ENCODE assay signal across 10 mouse cellular contexts in the genomic region with DNA sequence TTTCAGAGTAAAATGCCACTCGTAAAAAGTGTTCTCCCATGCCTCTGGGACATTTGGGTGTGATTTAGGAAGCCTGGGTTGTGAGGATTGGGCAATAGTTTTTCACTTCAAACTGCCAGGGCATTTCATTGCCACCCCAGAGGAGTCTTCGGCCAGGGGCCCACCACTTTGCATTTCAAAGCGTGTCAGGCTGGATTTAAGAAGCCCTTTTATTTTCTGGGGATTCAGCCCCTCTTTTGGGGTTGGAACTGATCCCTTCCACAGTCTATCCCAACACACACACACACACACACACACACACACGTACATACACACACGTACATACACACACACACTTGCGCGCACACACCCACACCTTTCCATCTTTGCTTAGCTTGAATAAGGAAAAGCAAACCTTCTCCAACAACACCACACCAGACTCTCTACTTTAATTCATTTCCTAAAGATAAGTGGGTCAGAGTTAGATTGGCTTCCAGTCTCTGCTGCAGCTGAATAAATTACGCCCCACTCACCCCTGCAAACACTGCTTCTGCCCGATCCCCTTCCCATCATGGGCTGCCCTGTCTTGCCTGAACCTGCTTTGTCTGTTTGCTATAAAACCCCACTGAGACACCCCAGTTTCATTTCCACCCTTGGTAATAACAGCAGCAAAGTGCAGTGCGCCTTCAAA.
A peak's percentile ranks its signal among the peaks of the same experiment; 100 is the strongest.
DNase-seq lines count a peak whose midpoint lies in the region; ATAC-seq and TF ChIP-seq lines count a peak whose summit lies in the region.
"Had no signal": no experiment of that assay in that cellular context is flagged by ENCODE, and none has a peak within 500 bp of the region (broad histone marks: within the 10 kb centered on the region; RNA-seq: fewer than 3 reads in every experiment).

No protein-coding gene starts in this region.

- no peaks in the 10 kb centered on the region for H3K27me3 ChIP-seq in forebrain, embryonic 11.5 days (ENCODE audit: control insufficient read depth, insufficient read depth, low read length)
- H3K27me3 ChIP-seq in hindbrain, embryonic 16.5 days (replicated peaks; ENCODE audit: control insufficient read depth, insufficient read depth, low read length) = no peaks in the 10 kb centered on the region

- peak overlapping the region; percentile 47 for H3K4me3 ChIP-seq in left cerebral cortex, adult 2 months
- no peak overlapping the region for H3K4me3 ChIP-seq in forebrain, embryonic 11.5 days (ENCODE audit: low read depth, low read length)
- peak overlapping the region; percentile 17; the same call in 1 of the 2 replicates for H3K4me3 ChIP-seq in hindbrain, embryonic 16.5 days (ENCODE audit: low read length)
- peak overlapping the region; percentile 35 for H3K4me3 ChIP-seq in olfactory bulb, adult 2 months (ENCODE audit: insufficient read depth, low read depth, low read length)
- H3K4me3 ChIP-seq: heart, embryonic 10.5 days had no signal

- WGBS in forebrain, embryonic 11.5 days = 71% methylated on average over 10 of the region's 10 CpGs
- 61% methylated on average over 10 of the region's 10 CpGs for WGBS in hindbrain, embryonic 16.5 days
- 39% methylated on average over 10 of the region's 10 CpGs for WGBS in olfactory bulb, adult 2 months

- peak overlapping the region; percentile 92 for H3K27ac ChIP-seq in left cerebral cortex, adult 2 months
- H3K27ac ChIP-seq in forebrain, embryonic 11.5 days (ENCODE audit: low read depth, low read length) = no peak overlapping the region
- H3K27ac ChIP-seq in hindbrain, embryonic 16.5 days (ENCODE audit: low read depth, low read length) = peak overlapping the region; percentile 63
- H3K27ac ChIP-seq in olfactory bulb, adult 2 months (ENCODE audit: insufficient read depth, low read depth, low read length) = no peak overlapping the region
- H3K27ac ChIP-seq: heart, embryonic 10.5 days had no signal

- H3K9ac ChIP-seq in forebrain, embryonic 11.5 days (ENCODE audit: low read length) = no peak overlapping the region
- 0 out of 2 replicates have a peak overlapping the region, but pooled peaks have one; percentile 6 for H3K9ac ChIP-seq in hindbrain, embryonic 16.5 days (ENCODE audit: low read depth, low read length)

- H3K4me1 ChIP-seq in forebrain, embryonic 11.5 days (replicated peaks; ENCODE audit: control insufficient read depth, insufficient read depth, low read length) = no peaks in the 10 kb centered on the region; the same call in 1 of the 2 replicates
- H3K4me1 ChIP-seq in hindbrain, embryonic 16.5 days (ENCODE audit: control insufficient read depth, insufficient read depth, low read depth, low read length) = no peaks in the 10 kb centered on the region
- no peaks in the 10 kb centered on the region for H3K4me1 ChIP-seq in olfactory bulb, adult 2 months (ENCODE audit: control insufficient read depth, insufficient read depth, low read length)
- H3K4me1 ChIP-seq: heart, embryonic 10.5 days had no signal

- H3K9me3 ChIP-seq in forebrain, embryonic 11.5 days (ENCODE audit: control insufficient read depth, low read length) = no peaks in the 10 kb centered on the region
- H3K9me3 ChIP-seq in hindbrain, embryonic 16.5 days (ENCODE audit: control insufficient read depth, low read length) = no peaks in the 10 kb centered on the region
- H3K9me3 ChIP-seq: heart, embryonic 10.5 days had no signal

- H3K4me2 ChIP-seq in forebrain, embryonic 11.5 days (ENCODE audit: low read depth, low read length, severe bottlenecking) = 0 out of 2 replicates have a peak overlapping the region, but pooled peaks have one; percentile 21
- H3K4me2 ChIP-seq in hindbrain, embryonic 16.5 days (ENCODE audit: low read length) = peak overlapping the region; percentile 47
- H3K4me2 ChIP-seq: liver, embryonic 11.5 days had no signal

- ATAC-seq in forebrain, embryonic 11.5 days (replicated peaks; ENCODE audit: low FRiP score) = peak; percentile 49; the same call in 1 of the 2 replicates
- peak; percentile 75 for ATAC-seq in hindbrain, embryonic 16.5 days

- TF ChIP-seq POLR2A in olfactory bulb, adult 2 months (IDR thresholded peaks at IDR 0.05; ENCODE audit: insufficient read depth, low read depth, low read length) = no peak

- no peaks in the 10 kb centered on the region for H3K36me3 ChIP-seq in forebrain, embryonic 11.5 days (ENCODE audit: control insufficient read depth, insufficient read depth, low read length)
- H3K36me3 ChIP-seq in hindbrain, embryonic 16.5 days (ENCODE audit: control insufficient read depth, insufficient read depth, low read length) = no peaks in the 10 kb centered on the region
- H3K36me3 ChIP-seq: heart, embryonic 10.5 days had no signal

- no peak for TF ChIP-seq CTCF in left cerebral cortex, adult 2 months (IDR thresholded peaks at IDR 0.05)
- TF ChIP-seq CTCF in olfactory bulb, adult 2 months (IDR thresholded peaks at IDR 0.05; ENCODE audit: insufficient read depth, low read depth, low read length) = no peak

- intact Hi-C loops in left cerebral cortex, adult 2 months (cut with DNase I) = loop anchor here (5.0 kb wide), 2 partner anchors 42 to 83 kb away; no protein-coding TSS in a partner anchor
- intact Hi-C loops in left cerebral cortex, postnatal 4 days (cut with DNase I) = no loop called here

- DNase-seq in left cerebral cortex, adult 2 months (ENCODE audit: extremely low spot score in 1 of 2, low spot score in 2 of 2) = peak in 1 of 2 experiments; percentile 45
- no peak for DNase-seq in left cerebral cortex, postnatal 4 days
- peak; percentile 41 for DNase-seq in forebrain, embryonic 11.5 days (ENCODE audit: low spot score)
- DNase-seq in thymus, postnatal 10 days (ENCODE audit: low spot score in 2 of 2) = no peak
- no peak for DNase-seq in ovary, postnatal 36 days (ENCODE audit: low spot score)
- DNase-seq: cerebellum, adult 18-20 months had no signal

Comparison
In these comparisons a context has a peak if more than half of its experiments do, and no peak if none do; other contexts are left out.
1. H3K27ac ChIP-seq: peak in left cerebral cortex, adult 2 months (single experiment) and hindbrain, embryonic 16.5 days (single experiment); none in forebrain, embryonic 11.5 days (single experiment) and olfactory bulb, adult 2 months (single experiment).